Mouse (Mus musculus) CD4-positive, CD25-positive, alpha-beta regulatory T cell, adult 2 months (primary cell): ENCODE results near the gene Lhb.
"Not testable (repeated sequence)": the region's sequence is repeated elsewhere in the genome, so short reads cannot be mapped to it uniquely, and the experiment has no call there.

ENCODE experiments used
- DNase-seq: peaks from one replicate; pipeline ENCODE4 v3.0.0-alpha.2; 2012; ENCODE audit warnings: low read depth, low spot score

Lhb gene

DNA sequence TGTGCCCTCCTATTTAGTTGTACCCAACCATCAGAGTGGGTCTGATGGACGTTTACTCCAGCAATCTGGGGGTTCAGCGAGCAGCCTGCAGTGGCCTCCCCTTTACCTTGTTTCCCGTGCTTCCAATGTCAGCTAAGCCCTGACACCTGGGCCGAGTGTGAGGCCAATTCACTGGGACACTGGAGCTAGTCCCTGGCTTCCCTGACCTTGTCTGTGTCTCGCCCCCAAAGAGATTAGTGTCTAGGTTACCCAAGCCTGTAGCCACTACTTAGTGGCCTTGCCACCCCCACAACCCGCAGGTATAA is at the start of gene Lhb:
Gene Lhb, plus strand, starts transcription at position 206 of the 305 bp plus-strand sequence.
- no peak for DNase-seq

DNA sequence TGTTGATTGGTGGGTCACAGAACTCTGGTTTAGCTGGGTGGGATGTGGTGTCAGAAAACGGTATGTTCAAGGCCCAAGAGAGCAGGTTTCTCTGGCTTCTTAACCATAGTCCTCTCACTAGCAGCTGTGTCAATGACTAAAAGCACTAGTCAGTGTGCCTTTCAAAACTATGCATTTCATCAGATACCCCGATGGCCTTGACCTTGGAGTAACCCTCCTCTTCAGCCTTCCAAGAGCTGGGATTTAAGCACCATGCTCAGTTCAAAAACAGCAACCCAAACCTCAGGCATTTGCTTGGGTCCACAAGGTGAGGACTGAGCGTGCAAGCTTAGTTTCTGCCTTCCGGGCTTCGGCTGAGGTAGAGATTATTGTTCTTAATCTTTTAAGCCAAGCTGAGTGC is 48.2 kb upstream of the Lhb start:
- no peak for DNase-seq

- DNase-seq: no peak
These were observed 46.0 kb upstream of the Lhb start for GRCm38 (mm10) chr7:45374620-45375019.

DNA sequence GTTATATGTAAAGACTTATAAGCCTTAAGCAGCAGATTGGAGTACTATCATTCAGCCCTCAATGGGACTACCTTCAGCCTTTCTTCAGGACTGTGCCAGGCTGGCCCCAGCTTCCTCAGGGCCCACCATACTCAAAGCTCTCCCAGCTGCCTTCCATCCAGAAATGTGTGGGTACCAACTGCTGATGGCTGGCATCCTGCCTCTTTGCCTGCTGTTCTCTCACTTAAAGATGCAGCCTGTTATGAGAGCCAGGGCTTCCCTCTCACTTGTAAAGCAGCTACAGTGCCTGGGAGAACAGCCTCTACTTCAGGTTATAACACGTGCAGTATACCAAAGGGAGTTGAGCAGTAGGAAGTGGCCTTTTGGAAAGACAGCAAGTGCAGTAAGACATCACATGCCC is 44.6 kb upstream of the Lhb start:
- DNase-seq: no peak

- DNase-seq: no peak
These were observed 34.5 kb upstream of the Lhb start for GRCm38 (mm10) chr7:45386077-45386476.

DNA sequence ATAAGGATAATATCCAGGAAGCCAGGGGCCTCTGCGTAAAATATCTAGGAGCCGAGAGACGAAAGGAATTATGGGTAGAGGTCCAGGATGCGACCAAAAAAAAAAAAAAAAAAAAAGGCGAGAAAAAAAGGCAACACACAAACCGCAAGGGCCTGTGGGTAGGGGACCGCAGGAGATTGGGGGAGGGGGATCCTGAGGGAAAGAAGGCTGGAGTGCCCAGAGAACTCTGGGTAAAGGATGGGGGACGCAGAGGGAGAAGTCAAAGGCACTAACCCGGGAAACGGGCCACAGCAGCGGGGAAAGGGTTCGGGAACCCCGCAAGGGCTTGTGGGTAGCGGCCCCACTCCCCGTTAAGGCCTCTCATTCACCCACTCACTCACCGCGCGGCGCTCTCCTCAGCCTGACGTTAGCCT is 25.5 kb upstream of the Lhb start:
- DNase-seq: no peak

- peak; percentile 100 for DNase-seq
These were observed 24.9 kb upstream of the Lhb start, which contains the start of gene Snrnp70 for GRCm38 (mm10) chr7:45395578-45396336. TSS of gene Snrnp70 (minus strand) at chr7:45395742.

- not testable (repeated sequence) for DNase-seq
These were observed 24.3 kb upstream of the Lhb start for GRCm38 (mm10) chr7:45396337-45396775.

- DNase-seq: no peak
These were observed 23.8 kb upstream of the Lhb start for GRCm38 (mm10) chr7:45396787-45397186.

- no peak for DNase-seq
These were observed 19.0 kb upstream of the Lhb start for GRCm38 (mm10) chr7:45401521-45402085.

GRCm38 (mm10) chr7:45403532-45404261 is 16.9 kb upstream of the Lhb start:
- DNase-seq: peak; percentile 89

DNA sequence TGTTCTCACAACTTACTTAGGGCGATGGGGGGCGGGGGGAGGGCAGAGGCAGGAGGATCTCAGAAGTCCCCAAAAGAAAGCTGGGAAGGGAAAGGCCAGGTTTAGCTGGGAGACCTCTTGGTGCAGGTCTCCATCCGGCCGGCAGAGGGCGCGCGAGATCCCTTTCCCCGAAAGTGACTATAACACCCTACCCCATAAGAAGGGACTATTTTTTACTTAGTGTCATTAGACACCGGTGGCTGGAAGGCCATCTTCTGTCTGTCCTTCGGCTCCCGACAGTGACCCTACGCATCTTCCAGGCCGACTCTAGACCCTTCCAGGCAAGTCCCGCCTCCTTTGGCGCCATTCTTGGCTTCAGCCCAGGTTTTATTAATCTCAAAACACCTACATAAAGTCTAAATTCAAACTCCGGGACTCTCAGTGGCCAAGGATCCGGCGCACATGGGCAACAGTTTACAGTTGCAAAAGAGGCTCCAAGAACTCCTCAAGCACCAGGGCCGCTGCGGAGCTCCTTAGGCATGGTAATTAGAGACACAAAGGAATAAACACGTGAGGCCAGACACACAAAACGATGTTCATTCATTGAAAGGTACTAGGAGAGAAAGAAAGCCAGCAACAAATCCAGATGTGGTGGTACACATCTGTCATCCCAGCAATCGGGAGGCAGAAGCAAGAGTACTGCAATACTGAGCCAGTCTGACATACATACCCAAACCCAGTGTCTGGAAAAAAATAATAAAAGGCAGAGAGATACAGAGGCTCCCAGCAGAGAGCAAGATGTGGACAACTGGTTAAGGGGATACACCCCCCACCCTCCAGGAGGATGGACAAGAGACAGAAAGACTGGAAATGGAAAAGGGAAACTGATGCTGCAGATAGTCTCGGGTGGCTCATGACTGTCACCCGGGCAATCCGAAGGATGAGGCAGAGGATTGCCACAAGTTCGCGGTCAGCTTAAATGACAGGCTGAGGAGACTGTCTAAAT is 15.2 kb upstream of the Lhb start, which contains the start of gene Kcna7:
Gene Kcna7, plus strand, starts transcription at position 563 of the 985 bp plus-strand sequence.
- peak; percentile 74 for DNase-seq

DNA sequence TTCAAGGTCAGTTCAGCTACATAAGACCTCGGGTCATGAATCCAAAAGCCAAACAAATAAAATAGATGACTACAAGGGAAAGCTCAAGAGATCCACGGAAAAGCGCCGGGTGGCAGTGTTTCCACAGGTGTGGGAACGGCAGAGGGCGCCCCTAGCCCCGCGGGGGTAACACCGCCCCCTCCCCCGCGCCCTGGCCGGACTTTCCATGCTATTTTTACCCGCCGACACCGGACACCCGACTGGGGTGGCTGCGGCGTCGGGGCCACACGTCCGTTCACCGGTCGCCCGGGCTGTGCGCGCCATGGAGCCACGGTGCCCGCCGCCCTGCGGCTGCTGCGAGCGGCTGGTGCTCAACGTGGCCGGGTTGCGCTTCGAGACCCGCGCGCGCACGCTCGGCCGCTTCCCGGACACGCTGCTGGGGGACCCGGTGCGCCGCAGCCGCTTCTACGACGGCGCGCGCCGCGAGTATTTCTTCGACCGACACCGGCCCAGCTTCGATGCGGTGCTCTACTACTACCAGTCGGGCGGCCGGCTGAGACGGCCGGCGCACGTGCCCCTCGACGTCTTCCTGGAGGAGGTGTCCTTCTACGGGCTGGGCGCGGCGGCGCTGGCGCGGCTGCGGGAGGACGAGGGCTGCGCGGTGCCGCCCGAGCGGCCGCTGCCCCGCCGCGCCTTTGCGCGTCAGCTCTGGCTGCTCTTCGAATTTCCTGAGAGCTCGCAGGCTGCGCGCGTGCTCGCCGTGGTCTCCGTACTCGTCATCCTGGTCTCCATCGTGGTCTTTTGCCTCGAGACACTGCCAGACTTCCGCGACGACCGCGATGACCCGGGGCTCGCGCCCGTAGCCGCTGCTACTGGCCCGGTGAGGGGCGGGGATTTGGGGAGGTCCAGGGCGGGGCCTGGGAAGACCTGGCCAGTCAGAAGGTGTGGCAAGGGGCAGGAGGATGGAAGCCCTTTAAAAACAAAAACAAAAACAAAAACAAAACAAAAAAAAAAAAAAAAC is 14.2 kb upstream of the Lhb start:
- peak; percentile 37 for DNase-seq

DNA sequence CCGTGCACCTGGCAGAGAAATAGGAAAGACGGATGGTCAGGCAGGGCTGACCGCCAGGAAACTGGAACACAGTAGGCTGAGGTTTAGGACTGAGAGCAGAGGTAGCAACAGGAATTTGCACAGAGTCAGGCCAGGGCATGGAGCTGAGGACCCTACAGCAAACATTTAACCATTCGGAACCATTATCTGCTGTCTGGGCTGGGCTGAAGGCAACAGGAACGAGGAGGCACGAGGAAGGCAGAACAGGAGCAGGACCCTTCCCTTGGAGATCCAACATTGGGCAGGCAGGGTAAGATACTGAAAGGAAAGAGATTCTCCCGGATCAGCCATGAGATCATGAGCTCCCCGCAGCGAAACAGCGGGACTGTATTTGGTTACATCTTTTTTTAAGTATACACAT is 12.8 kb upstream of the Lhb start:
- no peak for DNase-seq

- DNase-seq: no peak
These were observed 12.3 kb upstream of the Lhb start for GRCm38 (mm10) chr7:45408351-45408750.

DNA sequence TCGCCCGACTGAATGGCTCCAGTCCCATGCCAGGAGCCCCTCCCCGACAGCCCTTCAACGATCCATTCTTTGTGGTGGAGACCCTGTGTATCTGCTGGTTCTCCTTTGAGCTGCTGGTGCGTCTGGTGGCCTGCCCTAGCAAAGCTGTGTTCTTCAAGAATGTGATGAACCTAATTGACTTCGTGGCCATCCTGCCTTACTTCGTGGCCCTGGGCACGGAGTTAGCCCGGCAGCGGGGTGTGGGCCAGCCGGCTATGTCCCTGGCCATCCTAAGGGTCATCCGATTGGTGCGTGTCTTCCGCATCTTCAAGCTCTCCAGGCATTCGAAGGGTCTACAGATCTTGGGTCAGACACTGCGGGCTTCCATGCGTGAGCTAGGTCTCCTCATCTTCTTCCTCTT is 11.7 kb upstream of the Lhb start:
- no peak for DNase-seq

DNA sequence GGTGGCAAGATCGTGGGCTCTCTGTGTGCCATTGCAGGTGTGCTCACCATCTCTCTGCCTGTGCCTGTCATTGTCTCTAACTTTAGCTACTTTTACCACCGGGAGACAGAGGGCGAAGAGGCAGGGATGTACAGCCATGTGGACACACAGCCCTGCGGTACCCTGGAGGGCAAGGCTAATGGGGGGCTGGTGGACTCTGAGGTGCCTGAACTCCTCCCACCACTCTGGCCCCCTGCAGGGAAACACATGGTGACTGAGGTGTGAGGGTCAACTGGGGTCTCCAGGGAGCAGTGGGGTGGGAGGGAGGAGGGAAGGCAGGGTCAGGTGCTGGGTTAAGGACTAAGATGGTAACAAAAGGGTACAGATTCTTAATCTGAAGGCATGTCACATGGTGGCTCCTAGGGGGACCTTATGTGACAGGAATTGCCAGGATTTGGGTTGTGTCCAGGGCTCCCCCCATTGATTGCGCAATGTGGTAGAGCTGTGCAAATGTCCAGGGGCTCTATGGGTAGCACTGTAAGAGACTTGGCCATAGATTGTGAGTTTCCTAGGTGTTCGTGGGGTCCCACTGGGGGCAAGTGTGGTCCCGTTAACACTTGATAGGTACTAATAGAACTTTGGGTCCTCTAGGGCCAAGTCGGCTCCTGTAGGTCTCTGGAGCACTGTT is 11.0 kb upstream of the Lhb start:
- no peak for DNase-seq

GRCm38 (mm10) chr7:45412421-45412820 is 8.2 kb upstream of the Lhb start:
- no peak for DNase-seq

GRCm38 (mm10) chr7:45413113-45413863 is 7.3 kb upstream of the Lhb start, which contains the start of gene Ntf5:
TSS of gene Ntf5 (plus strand) at chr7:45413695.
- DNase-seq: peak; percentile 40
